In the genomic region with DNA sequence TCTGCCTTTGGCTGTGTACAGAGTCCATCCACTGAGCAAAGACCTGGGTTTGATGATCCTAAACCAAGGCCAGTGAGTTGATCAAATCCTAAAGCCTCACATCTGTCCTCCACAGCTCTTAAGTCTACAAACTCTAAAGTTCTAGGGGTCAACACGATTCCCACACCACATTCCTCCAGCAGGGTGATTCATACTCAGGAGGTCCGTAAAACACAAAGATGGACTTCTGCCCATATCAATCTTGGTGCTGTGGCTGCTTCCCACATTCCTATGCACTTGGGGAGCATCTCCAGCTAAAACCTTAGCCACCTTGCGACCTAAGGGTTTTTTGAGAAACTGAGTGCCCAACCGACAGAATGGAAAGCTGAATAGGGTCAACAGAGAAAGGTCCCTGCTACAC, we compare ENCODE assay signal across 34 mouse cellular contexts.
"Had no signal": no experiment of that assay in that cellular context is flagged by ENCODE, and none has a peak within 500 bp of the region (broad histone marks: within the 10 kb centered on the region; RNA-seq: fewer than 3 reads in every experiment).

No protein-coding gene starts in this region.

- H3K4me2 ChIP-seq: heart, embryonic 12.5 days; heart, embryonic 13.5 days; heart, embryonic 15.5 days; hindbrain, embryonic 12.5 days; hindbrain, embryonic 13.5 days; hindbrain, embryonic 14.5 days; hindbrain, embryonic 15.5 days; intestine, embryonic 15.5 days; kidney, embryonic 15.5 days had no signal

- H3K27me3 ChIP-seq: heart, embryonic 12.5 days; heart, embryonic 13.5 days; heart, embryonic 15.5 days; hindbrain, embryonic 12.5 days; hindbrain, embryonic 13.5 days; hindbrain, embryonic 15.5 days; intestine, embryonic 15.5 days; kidney, embryonic 15.5 days had no signal

- H3K9me3 ChIP-seq: heart, embryonic 12.5 days; heart, embryonic 13.5 days; heart, embryonic 15.5 days; hindbrain, embryonic 10.5 days; hindbrain, embryonic 12.5 days; hindbrain, embryonic 13.5 days; hindbrain, embryonic 15.5 days; intestine, embryonic 15.5 days; kidney, embryonic 15.5 days had no signal

- H3K27ac ChIP-seq: heart, embryonic 13.5 days; heart, embryonic 15.5 days; hindbrain, embryonic 10.5 days; hindbrain, embryonic 12.5 days; hindbrain, embryonic 13.5 days; hindbrain, embryonic 14.5 days; hindbrain, embryonic 15.5 days; hindbrain, postnatal 0 days; intestine, embryonic 15.5 days; kidney, embryonic 15.5 days; kidney, postnatal 0 days; layer of hippocampus, adult 2 months; left cerebral cortex, adult 2 months had no signal

- H3K36me3 ChIP-seq: heart, embryonic 12.5 days; heart, embryonic 13.5 days; heart, embryonic 15.5 days; hindbrain, embryonic 10.5 days; intestine, embryonic 15.5 days; kidney, embryonic 15.5 days had no signal

- H3K4me3 ChIP-seq: heart, embryonic 12.5 days; heart, embryonic 13.5 days; heart, embryonic 15.5 days; hindbrain, embryonic 10.5 days; hindbrain, embryonic 12.5 days; hindbrain, embryonic 13.5 days; hindbrain, embryonic 15.5 days; intestine, embryonic 15.5 days; kidney, embryonic 15.5 days; layer of hippocampus, adult 2 months; left cerebral cortex, adult 2 months had no signal

- DNase-seq: heart, postnatal 10 days; heart, postnatal 14 days; heart, postnatal 36 days; heart, postnatal 4 days; kidney, adult 11 months; kidney, adult 18-20 months; kidney, adult 2 months; kidney, adult 8-10 months; kidney, adult 9 months; kidney, postnatal 10 days; kidney, postnatal 14 days; kidney, postnatal 25 days; kidney, postnatal 36 days; kidney, postnatal 4 days; layer of hippocampus, adult 9-11 months; layer of hippocampus, postnatal 36 days had no signal

- H3K9ac ChIP-seq: heart, embryonic 12.5 days; heart, embryonic 13.5 days; heart, embryonic 15.5 days; hindbrain, embryonic 12.5 days; hindbrain, embryonic 13.5 days; hindbrain, embryonic 14.5 days; hindbrain, embryonic 15.5 days; intestine, embryonic 15.5 days; kidney, embryonic 15.5 days had no signal

- H3K4me1 ChIP-seq: heart, embryonic 12.5 days; heart, embryonic 13.5 days; heart, embryonic 15.5 days; hindbrain, embryonic 12.5 days; intestine, embryonic 15.5 days; kidney, embryonic 15.5 days had no signal

- ATAC-seq: hindbrain, embryonic 16.5 days; hindbrain, postnatal 0 days; inflammation-experienced regulatory T-cells, adult 6 months; intestine, embryonic 15.5 days; intestine, embryonic 16.5 days; intestine, postnatal 0 days had no signal
